Mouse (Mus musculus): ENCODE results near the gene Gm10300.

DNA sequence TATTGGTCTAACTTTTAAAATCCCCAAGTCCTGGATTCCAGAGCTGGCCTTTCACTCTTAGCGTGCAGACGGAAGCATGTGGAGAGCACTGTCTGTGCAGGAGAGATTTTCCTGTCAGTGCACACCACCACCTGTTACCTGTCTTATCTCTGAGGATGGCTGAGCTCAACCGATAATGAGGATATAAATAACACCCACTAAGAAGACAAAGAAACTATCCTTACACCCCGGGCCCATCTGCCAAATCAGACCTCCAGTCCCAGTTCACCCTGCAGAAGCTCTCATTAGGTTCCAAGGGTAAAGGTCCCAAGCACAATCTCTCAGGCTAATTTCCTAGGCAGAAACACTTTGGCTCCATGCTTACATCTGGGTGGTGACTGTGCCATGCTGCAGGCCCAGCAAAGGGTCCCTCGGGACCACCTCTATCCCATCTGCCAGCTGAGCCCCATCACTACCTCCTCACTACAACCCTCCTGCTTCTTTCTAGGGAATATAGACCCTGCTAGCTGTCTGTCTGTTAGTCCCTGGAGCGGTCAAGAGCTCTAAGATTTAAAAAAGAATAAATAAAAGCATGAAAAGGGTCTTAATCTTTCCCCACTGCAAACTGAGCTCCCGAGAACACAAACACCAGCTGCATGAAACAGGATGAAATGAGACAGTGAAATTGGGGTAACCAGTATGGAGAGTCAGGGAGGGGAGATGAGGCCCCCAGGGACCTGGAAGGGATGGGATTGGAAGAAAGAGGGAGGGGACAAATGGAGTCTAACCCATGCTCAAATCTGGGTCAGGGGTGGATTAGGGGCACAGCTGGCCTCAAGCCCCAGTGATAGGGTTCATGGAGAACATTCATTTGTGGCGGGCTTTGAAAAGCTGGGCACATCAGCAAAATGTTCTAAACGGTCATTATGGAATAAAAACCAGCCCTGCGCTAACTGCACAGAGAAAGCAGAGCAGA lies 22.9 kb upstream of the Gm10300 start:
- no peak for TF ChIP-seq CTCF (IDR thresholded peaks at IDR 0.05)
- no peak for TF ChIP-seq EP300 (IDR thresholded peaks at IDR 0.05)

All from lung, postnatal 0 days (tissue).